8 mouse cellular contexts compared by ENCODE assay signal in the genomic region with DNA sequence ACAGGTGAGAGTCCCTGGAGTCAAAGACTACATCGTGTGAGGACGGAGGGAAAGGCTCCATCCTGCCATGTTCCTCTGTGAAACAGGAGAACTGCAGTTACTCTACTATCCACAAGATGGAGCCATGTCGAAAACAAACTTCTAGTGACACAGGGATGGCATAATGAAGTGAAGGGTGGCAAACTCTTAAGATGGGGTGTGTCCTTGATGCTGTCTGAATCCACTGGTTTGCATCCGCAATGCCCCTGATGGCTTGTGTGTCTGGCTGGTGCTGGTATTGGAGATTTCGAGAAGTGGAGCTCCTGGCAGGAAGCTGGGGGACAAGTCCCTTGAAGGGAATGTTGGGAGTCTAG.
DNase-seq lines count a peak whose midpoint lies in the region; ATAC-seq lines count a peak whose summit lies in the region.

No protein-coding gene starts in this region.

- peak overlapping the region; percentile 84 for H3K27ac ChIP-seq in liver, embryonic 12.5 days

- peak overlapping the region; percentile 21; the same call in 1 of the 2 replicates for H3K4me3 ChIP-seq in liver, embryonic 12.5 days

- peak overlapping the region; percentile 53 for H3K4me2 ChIP-seq in liver, embryonic 12.5 days

- WGBS in liver, embryonic 12.5 days (ENCODE audit: insufficient replicate concordance): 37% methylated on average over 5 of the region's 5 CpGs

- peak; percentile 24 for DNase-seq in urinary bladder, postnatal 25 days (ENCODE audit: low spot score)
- no peak for DNase-seq in urinary bladder, adult 2 months (ENCODE audit: low spot score)
- peak; percentile 23 for DNase-seq in cerebellum, adult 11 months
- DNase-seq in frontal cortex, postnatal 36 days (ENCODE audit: low spot score in 2 of 2): peak; percentile 26 to 69
- DNase-seq in kidney, adult 8-10 months: peak; percentile 19 to 29
- DNase-seq in testis, postnatal 10 days (ENCODE audit: low spot score): no peak

- peaks cover 37% of the 10 kb centered on the region for H3K4me1 ChIP-seq in liver, embryonic 12.5 days

- H3K9me3 ChIP-seq in liver, embryonic 12.5 days (replicated peaks): no peaks in the 10 kb centered on the region

- no peaks in the 10 kb centered on the region for H3K27me3 ChIP-seq in liver, embryonic 12.5 days (replicated peaks)

- peak; percentile 72 for ATAC-seq in liver, embryonic 12.5 days
- ATAC-seq in neutrophil, adult 5-6 weeks (ENCODE audit: extremely low read depth, insufficient number of reproducible peaks, low FRiP score, poor library complexity, severe bottlenecking): peak; percentile 63; the same call in 1 of the 2 replicates

- 0 out of 2 replicates have a peak overlapping the region, but pooled peaks have one; percentile 30 for H3K9ac ChIP-seq in liver, embryonic 12.5 days

- H3K36me3 ChIP-seq in liver, embryonic 12.5 days: peaks cover 68% of the 10 kb centered on the region

Comparison
In these comparisons a context has a peak if more than half of its experiments do, and no peak if none do; other contexts are left out.
1. DNase-seq: peak in urinary bladder, postnatal 25 days (single experiment), cerebellum, adult 11 months (single experiment), frontal cortex, postnatal 36 days (2 of 2) and kidney, adult 8-10 months (2 of 2); none in urinary bladder, adult 2 months (single experiment) and testis, postnatal 10 days (single experiment).